In the genomic region with DNA sequence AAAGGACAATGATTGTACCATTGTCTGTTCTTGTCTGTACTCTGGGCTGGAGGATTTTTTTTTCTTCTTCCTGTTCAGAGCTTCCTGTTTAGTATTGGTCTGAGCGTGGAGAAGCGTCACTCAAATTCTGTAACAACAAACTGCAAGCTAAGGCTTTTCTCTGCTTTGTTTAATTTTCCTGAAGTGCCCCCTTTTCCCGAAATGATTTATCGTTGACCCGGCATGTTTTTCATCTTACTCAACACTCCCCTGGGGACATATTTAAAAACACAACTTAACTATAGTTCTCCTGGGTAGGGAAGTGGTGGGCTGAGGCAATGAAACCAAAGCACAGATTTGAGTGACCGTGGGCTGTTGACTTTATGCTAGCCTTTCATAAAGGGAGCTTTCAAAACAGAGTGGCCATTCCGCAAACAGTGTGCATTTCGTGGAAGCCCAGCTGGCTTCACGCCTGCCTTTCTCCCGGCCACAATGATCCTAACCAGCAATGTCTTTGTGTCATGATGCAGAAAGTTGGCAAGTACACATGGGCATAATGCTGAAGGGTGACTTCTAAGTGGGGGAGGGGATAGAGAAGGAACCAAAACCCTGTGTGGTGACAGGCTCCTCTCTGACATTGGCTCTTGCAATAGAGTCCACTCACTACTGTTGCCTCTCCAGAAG, we compare ENCODE assay signal across 8 mouse cellular contexts.
DNase-seq lines count a peak whose midpoint lies in the region; ATAC-seq and TF ChIP-seq lines count a peak whose summit lies in the region.

No protein-coding gene starts in this region.

- TF ChIP-seq EP300 in stomach, postnatal 0 days (optimal IDR thresholded peaks at IDR 0.05) = no peak

- H3K27ac ChIP-seq in forebrain, embryonic 10.5 days = peak overlapping the region; percentile 20; the same call in 1 of the 2 replicates
- no peak overlapping the region for H3K27ac ChIP-seq in forebrain, embryonic 12.5 days
- peak overlapping the region; percentile 16; the same call in 1 of the 2 replicates for H3K27ac ChIP-seq in intestine, embryonic 14.5 days (ENCODE audit: low read depth)
- peak overlapping the region; percentile 87 for H3K27ac ChIP-seq in lung, embryonic 16.5 days (ENCODE audit: low read length)
- H3K27ac ChIP-seq in stomach, postnatal 0 days (replicated peaks) = peak overlapping the region; percentile 49; the same call in 1 of the 2 replicates

- no peak overlapping the region for H3K4me2 ChIP-seq in forebrain, embryonic 12.5 days
- H3K4me2 ChIP-seq in intestine, embryonic 14.5 days (ENCODE audit: low read length) = no peak overlapping the region
- peak overlapping the region; percentile 39 for H3K4me2 ChIP-seq in lung, embryonic 16.5 days (ENCODE audit: low read depth, low read length)
- 0 out of 2 replicates have a peak overlapping the region, but pooled peaks have one; percentile 8 for H3K4me2 ChIP-seq in stomach, postnatal 0 days (replicated peaks; ENCODE audit: low read depth)

- no peaks in the 10 kb centered on the region for H3K36me3 ChIP-seq in forebrain, embryonic 10.5 days (replicated peaks)
- no peaks in the 10 kb centered on the region for H3K36me3 ChIP-seq in forebrain, embryonic 12.5 days (replicated peaks)
- no peaks in the 10 kb centered on the region for H3K36me3 ChIP-seq in intestine, embryonic 14.5 days (ENCODE audit: control insufficient read depth, insufficient read depth, low read length)
- no peaks in the 10 kb centered on the region for H3K36me3 ChIP-seq in lung, embryonic 16.5 days (ENCODE audit: control insufficient read depth, insufficient read depth, low read length)
- H3K36me3 ChIP-seq in stomach, postnatal 0 days (ENCODE audit: control insufficient read depth, insufficient read depth, low read length) = no peaks in the 10 kb centered on the region

- no peak overlapping the region for H3K9ac ChIP-seq in forebrain, embryonic 12.5 days
- H3K9ac ChIP-seq in intestine, embryonic 14.5 days (ENCODE audit: low read length) = no peak overlapping the region
- H3K9ac ChIP-seq in lung, embryonic 16.5 days (ENCODE audit: low read length) = no peak overlapping the region
- no peak overlapping the region for H3K9ac ChIP-seq in stomach, postnatal 0 days (ENCODE audit: low read length)

- no peak for ATAC-seq in forebrain, embryonic 12.5 days (ENCODE audit: low FRiP score)
- no peak for ATAC-seq in intestine, embryonic 14.5 days (replicated peaks; ENCODE audit: low FRiP score, low TSS enrichment, low read depth)
- ATAC-seq in lung, embryonic 16.5 days (ENCODE audit: low read depth) = peak; percentile 58
- ATAC-seq in stomach, postnatal 0 days (ENCODE audit: low FRiP score, low TSS enrichment) = no peak

- no peak for DNase-seq in forebrain, embryonic 10.5 days (ENCODE audit: extremely low spot score, low spot score)
- peak; percentile 32 for DNase-seq in testis, postnatal 10 days (ENCODE audit: low spot score)
- DNase-seq in testis, postnatal 14 days (ENCODE audit: low spot score) = no peak
- DNase-seq in intestine, embryonic 14.5 days (ENCODE audit: low spot score) = no peak
- peak; percentile 23 for DNase-seq in stomach, postnatal 0 days (ENCODE audit: low spot score)
- no peak for DNase-seq in thymus, postnatal 10 days (ENCODE audit: low spot score in 2 of 2)

- H3K4me1 ChIP-seq in forebrain, embryonic 10.5 days = peaks cover 18% of the 10 kb centered on the region
- peaks cover 2% of the 10 kb centered on the region for H3K4me1 ChIP-seq in forebrain, embryonic 12.5 days
- peaks cover 10% of the 10 kb centered on the region for H3K4me1 ChIP-seq in intestine, embryonic 14.5 days (replicated peaks; ENCODE audit: control insufficient read depth, insufficient read depth, low read length)
- H3K4me1 ChIP-seq in lung, embryonic 16.5 days (replicated peaks; ENCODE audit: control insufficient read depth, insufficient read depth, low read length) = peaks cover 19% of the 10 kb centered on the region
- H3K4me1 ChIP-seq in stomach, postnatal 0 days (replicated peaks; ENCODE audit: control insufficient read depth, insufficient read depth) = no peaks in the 10 kb centered on the region

- H3K9me3 ChIP-seq in forebrain, embryonic 10.5 days = no peaks in the 10 kb centered on the region
- H3K9me3 ChIP-seq in forebrain, embryonic 12.5 days = no peaks in the 10 kb centered on the region
- no peaks in the 10 kb centered on the region for H3K9me3 ChIP-seq in intestine, embryonic 14.5 days (ENCODE audit: control insufficient read depth, low read length)
- no peaks in the 10 kb centered on the region for H3K9me3 ChIP-seq in lung, embryonic 16.5 days (ENCODE audit: control insufficient read depth, low read length)
- H3K9me3 ChIP-seq in stomach, postnatal 0 days (ENCODE audit: control insufficient read depth, low read length) = no peaks in the 10 kb centered on the region

- no peak overlapping the region for H3K4me3 ChIP-seq in forebrain, embryonic 10.5 days
- H3K4me3 ChIP-seq in forebrain, embryonic 12.5 days (replicated peaks) = no peak overlapping the region
- H3K4me3 ChIP-seq in intestine, embryonic 14.5 days (ENCODE audit: low read depth, low read length) = no peak overlapping the region
- H3K4me3 ChIP-seq in lung, embryonic 16.5 days (ENCODE audit: low read length) = peak overlapping the region; percentile 5; the same call in 1 of the 2 replicates
- no peak overlapping the region for H3K4me3 ChIP-seq in stomach, postnatal 0 days (ENCODE audit: low read depth, low read length)

- 0 out of 2 replicates have a peak, but pooled peaks cover 8% of the 10 kb centered on the region for H3K27me3 ChIP-seq in forebrain, embryonic 10.5 days (ENCODE audit: poor library complexity, severe bottlenecking)
- H3K27me3 ChIP-seq in forebrain, embryonic 12.5 days = no peaks in the 10 kb centered on the region
- no peaks in the 10 kb centered on the region for H3K27me3 ChIP-seq in intestine, embryonic 14.5 days (replicated peaks; ENCODE audit: control insufficient read depth, insufficient read depth, low read length)
- no peaks in the 10 kb centered on the region for H3K27me3 ChIP-seq in lung, embryonic 16.5 days (ENCODE audit: control insufficient read depth, insufficient read depth, low read depth, low read length)
- H3K27me3 ChIP-seq in stomach, postnatal 0 days (ENCODE audit: control insufficient read depth, insufficient read depth, low read length) = no peaks in the 10 kb centered on the region

- 73% methylated on average over 10 of the region's 10 CpGs for WGBS in forebrain, embryonic 10.5 days
- 58% methylated on average over 10 of the region's 10 CpGs for WGBS in forebrain, embryonic 12.5 days
- 42% methylated on average over 10 of the region's 10 CpGs for WGBS in intestine, embryonic 14.5 days
- 19% methylated on average over 10 of the region's 10 CpGs for WGBS in lung, embryonic 16.5 days
- 20% methylated on average over 10 of the region's 10 CpGs for WGBS in stomach, postnatal 0 days

- TF ChIP-seq CTCF in stomach, postnatal 0 days (IDR thresholded peaks at IDR 0.05; ENCODE audit: low read depth) = no peak

Comparison
In these comparisons a context has a peak if more than half of its experiments do, and no peak if none do; other contexts are left out.
1. DNase-seq: peak in testis, postnatal 10 days (single experiment) and stomach, postnatal 0 days (single experiment); none in forebrain, embryonic 10.5 days (single experiment), testis, postnatal 14 days (single experiment), intestine, embryonic 14.5 days (single experiment) and thymus, postnatal 10 days (0 of 2).
2. H3K4me2 ChIP-seq: peak in lung, embryonic 16.5 days (single experiment) and stomach, postnatal 0 days (single experiment); none in forebrain, embryonic 12.5 days (single experiment) and intestine, embryonic 14.5 days (single experiment).